Mouse (Mus musculus) liver, embryonic 11.5 days (tissue): ENCODE results near the gene Kdsr. TPM values are rescaled to one million over a fixed set of nuclear protein-coding genes. Genes with fewer than 3 reads are reported as not detected.

ENCODE experiments used
- ATAC-seq: fragments of 200-750 bp; cut with Nextera tagmentation; replicated peaks from 2 replicates; pipeline ENCODE4 v1.8.0; 2017; ENCODE audit warnings: moderate number of reproducible peaks, mild to moderate bottlenecking, moderate TSS enrichment, moderate library complexity; ENCODE audit not compliant: low FRiP score
- DNase-seq: peaks from one replicate; pipeline ENCODE4 v3.0.0-alpha.2; 2017; ENCODE audit warnings: low spot score
- H3K27ac ChIP-seq: fragments of 300-500 bp; sonication (generic); 2 replicates; pipeline ENCODE4 v1.5.1; 2014; ENCODE audit warnings: mild to moderate bottlenecking, low read depth, low read length, control low read depth
- H3K27me3 ChIP-seq: fragments of 300-500 bp; sonication (generic); replicated peaks from 2 replicates; pipeline ENCODE4 v1.6.1; 2014; ENCODE audit warnings: low read length, mixed read lengths; ENCODE audit not compliant: control insufficient read depth, insufficient read depth
- H3K36me3 ChIP-seq: fragments of 300-500 bp; sonication (generic); 2 replicates; pipeline ENCODE4 v1.6.1; 2014; ENCODE audit warnings: mild to moderate bottlenecking, low read length, moderate library complexity, mixed read lengths; ENCODE audit not compliant: control insufficient read depth, insufficient read depth
- H3K4me1 ChIP-seq: fragments of 300-500 bp; sonication (generic); replicated peaks from 2 replicates; pipeline ENCODE4 v1.6.1; 2014; ENCODE audit warnings: low read length, mixed read lengths; ENCODE audit not compliant: control insufficient read depth, insufficient read depth
- H3K4me2 ChIP-seq: fragments of 300-500 bp; sonication (generic); 2 replicates; pipeline ENCODE4 v1.6.1; 2014; ENCODE audit warnings: mild to moderate bottlenecking, control low read depth, moderate library complexity
- H3K4me3 ChIP-seq: fragments of 300-500 bp; sonication (generic); 2 replicates; pipeline ENCODE4 v1.5.1; 2014; ENCODE audit warnings: low read depth, low read length, control low read depth
- H3K9ac ChIP-seq: fragments of 300-500 bp; sonication (generic); 2 replicates; pipeline ENCODE4 v1.6.1; 2014; ENCODE audit warnings: low read depth, low read length, control low read depth
- H3K9me3 ChIP-seq: fragments of 300-500 bp; sonication (generic); 2 replicates; pipeline ENCODE4 v1.6.1; 2016; ENCODE audit warnings: low read length, inconsistent platforms, mixed read lengths; ENCODE audit not compliant: control insufficient read depth
- WGBS: fragments of 180-500 bp; shearing (Covaris S2); extraction: QIAGEN DNeasy Blood & Tissue Kit; methylation state at CpG from one replicate; pipeline ENCODE4 v1.1.7; 2014; 5-methylcytosine and 5-hydroxymethylcytosine counted together
- polyA plus RNA-seq: library from polyadenylated mRNA; unstranded; fragments of >200 nt; fragmentation: Nextera tagmentation; extraction: Ambion mirVana; gene quantifications from 2 replicates; pipeline ENCODE4 v1.2.1, GENCODE M21; 2014

Kdsr gene
- polyA plus RNA-seq, 1 experiment from 2014 or later = 8.1 TPM

- DNase-seq (no peak), ATAC-seq (no peak)
- WGBS = 43% methylated on average over 7 of the region's 7 CpGs
- Histone ChIP-seq H3K9me3 (no peaks in the 10 kb centered on the region), H3K4me2 (no peak overlapping the region), H3K4me1 (peaks cover 15% of the 10 kb centered on the region), H3K27ac (no peak overlapping the region), H3K36me3 (no peaks in the 10 kb centered on the region), H3K27me3 (peaks cover 7% of the 10 kb centered on the region), H3K9ac (no peak overlapping the region), H3K4me3 (no peak overlapping the region)
Observed at GRCm38 (mm10) chr1:106717071-106717601, 42.4 kb downstream of the Kdsr start.

DNA sequence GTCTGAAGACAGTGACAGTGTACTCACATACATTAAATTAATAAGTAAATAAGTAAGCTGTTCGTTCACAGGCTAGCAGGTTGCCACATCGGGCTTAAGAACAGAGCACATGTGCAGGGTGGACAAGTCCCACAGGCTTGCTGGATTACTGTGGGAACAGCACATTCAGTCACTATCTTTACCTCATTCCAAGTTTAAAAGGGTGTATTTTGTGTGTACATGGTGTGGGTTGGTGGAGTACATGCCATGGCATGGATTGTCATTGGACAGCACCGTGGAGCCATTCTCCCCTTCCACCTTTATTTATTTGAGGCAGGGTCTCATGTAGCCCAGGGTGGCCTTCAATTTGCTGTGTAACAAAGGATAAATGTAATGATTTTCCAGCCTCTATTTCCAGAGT, 43.4 kb downstream of the Kdsr start:
- Histone ChIP-seq H3K9ac (no peak overlapping the region), H3K4me1 (peaks cover 15% of the 10 kb centered on the region), H3K36me3 (no peaks in the 10 kb centered on the region), H3K4me2 (no peak overlapping the region), H3K4me3 (no peak overlapping the region), H3K27me3 (peaks cover 11% of the 10 kb centered on the region), H3K9me3 (no peaks in the 10 kb centered on the region), H3K27ac (no peak overlapping the region)
- DNase-seq (no peak), ATAC-seq (no peak)
- WGBS = 83% methylated on average over 3 of the region's 3 CpGs

GRCm38 (mm10) chr1:106715111-106716083, 44.1 kb downstream of the Kdsr start:
- DNase-seq (no peak), ATAC-seq (peak; percentile 39; the same call in 1 of the 2 replicates)

DNA sequence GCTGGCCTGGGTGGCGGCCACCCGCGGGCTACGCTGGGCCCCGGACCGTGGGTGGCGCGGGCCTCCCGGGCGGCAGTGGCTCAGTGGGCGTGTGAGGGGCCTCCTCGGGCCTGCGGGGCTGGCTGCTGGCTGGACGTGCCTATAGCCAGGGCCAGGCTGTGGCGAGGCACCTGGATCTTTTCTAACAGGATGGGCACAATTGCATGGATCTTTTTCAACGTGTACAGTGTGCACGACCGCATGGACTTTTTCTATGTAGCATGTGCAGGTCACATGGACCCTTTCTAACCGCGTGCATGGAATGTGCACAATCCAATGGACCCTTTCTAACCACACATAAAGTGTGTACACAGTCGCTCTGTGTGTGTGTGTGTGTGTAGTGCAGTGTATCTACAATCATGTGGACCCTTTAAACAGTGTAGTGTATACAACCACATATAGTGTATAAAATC, 45.0 kb downstream of the Kdsr start:
- H3K36me3 ChIP-seq = no peaks in the 10 kb centered on the region
- peak overlapping the region; percentile 71 for H3K4me2 ChIP-seq
- no peaks in the 10 kb centered on the region for H3K9me3 ChIP-seq
- ATAC-seq (peak; percentile 45), DNase-seq (peak; percentile 64)
- peak overlapping the region; percentile 73 for H3K4me3 ChIP-seq
- H3K27me3 ChIP-seq = peaks cover 11% of the 10 kb centered on the region
- peaks cover 15% of the 10 kb centered on the region for H3K4me1 ChIP-seq
- H3K9ac ChIP-seq = peak overlapping the region; percentile 71
- WGBS = 6% methylated on average over 21 of the region's 21 CpGs
- peak overlapping the region; percentile 76; the same call in 1 of the 2 replicates for H3K27ac ChIP-seq

More at GRCm38 (mm10) chr1:106715111-106716083, 44.1 kb downstream of the Kdsr start:
- Histone ChIP-seq H3K4me1 (peaks cover 15% of the 10 kb centered on the region), H3K4me2 (peak overlapping the region; percentile 71; the same call in 1 of the 2 replicates), H3K9ac (no peak overlapping the region), H3K27ac (no peak overlapping the region), H3K27me3 (peaks cover 11% of the 10 kb centered on the region), H3K9me3 (no peaks in the 10 kb centered on the region), H3K4me3 (no peak overlapping the region), H3K36me3 (no peaks in the 10 kb centered on the region)
- 78% methylated on average over 13 of the region's 13 CpGs for WGBS

DNA sequence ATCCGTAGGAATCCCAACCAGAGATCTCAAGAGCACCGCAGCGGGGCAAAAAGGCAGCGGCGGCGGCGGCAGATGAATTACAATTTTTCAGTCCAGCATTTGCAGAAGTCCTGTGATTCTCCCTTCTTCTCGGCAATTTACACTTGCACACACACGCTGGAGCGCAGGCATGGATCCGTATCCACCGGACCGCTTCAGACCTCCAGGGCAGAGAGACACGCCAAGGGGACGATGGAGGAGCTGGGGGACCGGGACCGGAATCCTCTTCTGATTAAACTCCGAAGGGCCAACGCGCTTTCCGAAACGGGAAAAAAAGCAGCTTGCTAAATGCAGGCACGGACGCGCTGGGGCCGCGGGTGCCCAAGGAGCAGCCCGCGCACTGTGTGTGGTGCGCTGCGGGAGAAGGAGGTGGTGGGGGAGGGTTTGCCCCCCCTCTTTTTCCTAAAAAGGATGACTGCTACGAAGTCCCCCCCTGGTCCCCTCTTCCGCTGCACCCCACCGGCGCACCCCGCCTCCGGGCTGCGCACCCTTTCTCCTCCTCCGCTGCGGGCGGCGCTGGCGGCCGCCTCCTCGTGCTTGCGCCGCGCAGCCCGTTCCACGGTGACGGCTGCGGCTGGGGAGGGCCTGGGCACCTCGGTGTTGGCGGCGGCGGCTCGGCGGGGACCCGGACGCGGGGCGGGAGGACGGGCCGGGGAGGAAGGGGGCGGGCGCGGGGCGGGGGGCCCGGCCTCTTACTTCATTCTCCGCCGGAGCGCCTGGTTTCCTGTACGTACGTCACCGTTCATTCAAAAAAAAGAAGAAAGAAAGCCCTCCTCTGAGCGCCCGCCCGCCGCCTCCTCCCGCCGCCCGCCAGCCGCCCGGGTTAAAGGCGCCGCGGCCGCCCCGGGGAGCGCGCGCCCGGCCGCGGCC, 45.7 kb downstream of the Kdsr start, which contains the start of gene Bcl2:
Gene Bcl2 (minus strand): TSS at position 654 of the 909 bp plus-strand sequence.
- H3K4me3 ChIP-seq = peak within 1 kb of the TSS; percentile 73
- peak within 1 kb of the TSS; percentile 76 for H3K27ac ChIP-seq
- H3K4me1 ChIP-seq = peaks cover 15% of the 10 kb centered on the region
- H3K4me2 ChIP-seq = peak within 1 kb of the TSS; percentile 71
- under 1% methylated on average over 80 of the region's 95 CpGs for WGBS
- peaks cover 11% of the 10 kb centered on the region for H3K27me3 ChIP-seq
- no peaks in the 10 kb centered on the region for H3K36me3 ChIP-seq
- no peaks in the 10 kb centered on the region for H3K9me3 ChIP-seq
- peak within 1 kb of the TSS; percentile 71 for H3K9ac ChIP-seq
- ATAC-seq (peak; percentile 72), DNase-seq (peak; percentile 76)

DNA sequence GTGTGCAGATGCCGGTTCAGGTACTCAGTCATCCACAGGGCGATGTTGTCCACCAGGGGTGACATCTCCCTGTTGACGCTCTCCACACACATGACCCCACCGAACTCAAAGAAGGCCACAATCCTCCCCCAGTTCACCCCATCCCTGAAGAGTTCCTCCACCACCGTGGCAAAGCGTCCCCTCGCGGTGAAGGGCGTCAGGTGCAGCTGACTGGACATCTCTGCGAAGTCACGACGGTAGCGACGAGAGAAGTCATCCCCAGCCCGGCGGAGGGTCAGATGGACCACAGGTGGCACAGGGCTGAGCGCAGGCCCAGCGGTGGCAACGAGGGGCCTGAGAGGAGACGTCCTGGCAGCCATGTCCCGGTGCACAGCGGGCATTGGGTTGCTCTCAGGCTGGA, 47.2 kb downstream of the Kdsr start:
- no peak overlapping the region for H3K9ac ChIP-seq

DNA sequence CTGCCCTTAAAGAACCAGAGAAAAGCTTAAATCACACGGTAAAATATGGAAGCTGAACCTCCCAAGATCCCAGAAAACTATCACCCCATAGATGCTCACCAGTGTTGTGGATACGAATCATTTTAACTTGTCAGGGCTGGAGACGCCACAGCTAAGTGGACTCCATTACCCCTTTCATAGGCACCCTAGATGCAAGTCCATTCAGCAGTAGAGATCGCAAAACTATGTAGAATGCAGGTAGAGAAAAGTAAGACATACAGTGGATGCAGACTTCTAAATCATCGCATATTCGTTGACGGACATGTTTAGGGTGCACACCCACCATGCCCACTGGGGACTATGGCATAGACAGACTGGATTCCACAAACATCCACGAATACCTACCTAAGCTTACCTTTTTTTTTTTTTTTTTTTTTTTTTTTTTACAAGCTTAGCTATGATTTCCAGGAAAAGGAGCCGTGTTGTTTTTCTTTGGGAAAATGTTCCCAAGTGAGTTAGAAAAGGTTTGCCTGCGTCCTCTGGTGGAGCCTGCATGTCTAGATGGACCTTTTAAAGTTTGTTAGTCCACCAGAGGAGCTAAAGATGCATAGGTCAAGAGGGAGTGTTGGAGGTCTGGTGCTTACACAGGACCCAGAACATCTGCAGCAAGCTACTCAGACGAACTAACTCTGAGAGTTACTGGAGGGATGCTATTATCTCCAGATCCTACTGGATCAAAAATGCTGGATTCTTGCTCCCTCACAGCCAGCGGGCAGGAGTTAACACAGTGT, 48.0 kb downstream of the Kdsr start:
- no peak overlapping the region for H3K27ac ChIP-seq
- H3K9ac ChIP-seq = no peak overlapping the region
- peak overlapping the region; percentile 73; the same call in 1 of the 2 replicates for H3K4me3 ChIP-seq
- no peaks in the 10 kb centered on the region for H3K9me3 ChIP-seq
- WGBS = 72% methylated on average over 12 of the region's 12 CpGs
- H3K27me3 ChIP-seq = peaks cover 11% of the 10 kb centered on the region
- no peak for DNase-seq
- no peak for ATAC-seq
- peaks cover 15% of the 10 kb centered on the region for H3K4me1 ChIP-seq
- H3K36me3 ChIP-seq = no peaks in the 10 kb centered on the region
- H3K4me2 ChIP-seq = peak overlapping the region; percentile 71

More for the DNA sequence above, 47.2 kb downstream of the Kdsr start:
- no peaks in the 10 kb centered on the region for H3K9me3 ChIP-seq
- 13% methylated on average over 22 of the region's 22 CpGs for WGBS
- H3K4me1 ChIP-seq = peaks cover 15% of the 10 kb centered on the region
- DNase-seq = peak; percentile 52
- H3K36me3 ChIP-seq = no peaks in the 10 kb centered on the region
- H3K27me3 ChIP-seq = peaks cover 11% of the 10 kb centered on the region
- no peak overlapping the region for H3K27ac ChIP-seq
- H3K4me2 ChIP-seq = peak overlapping the region; percentile 71
- peak overlapping the region; percentile 73 for H3K4me3 ChIP-seq
- no peak for ATAC-seq
